Mouse (Mus musculus) heart, postnatal 0 days (tissue): Measurements from ENCODE around the gene H2-T24. TPM values are rescaled to one million over a fixed set of nuclear protein-coding genes. Genes with fewer than 3 reads are reported as not detected.

Experiments used
- ATAC-seq: fragments of 200-750 bp; cut with Nextera tagmentation; 2 replicates; pipeline ENCODE4 v1.8.0; 2017; ENCODE audit warnings: low read depth, moderate number of reproducible peaks, moderate library complexity; ENCODE audit not compliant: insufficient read depth
- DNase-seq: peaks from one replicate; pipeline ENCODE4 v3.0.0-alpha.2; 2016; ENCODE audit warnings: low spot score
- H3K27ac ChIP-seq: fragments of 300-500 bp; sonication (generic); 2 replicates; pipeline ENCODE4 v1.5.1; 2014; ENCODE audit warnings: low read depth, mild to moderate bottlenecking
- H3K27me3 ChIP-seq: fragments of 300-500 bp; sonication (generic); 2 replicates; pipeline ENCODE4 v1.6.1; 2014; ENCODE audit warnings: low read length, mixed read lengths; ENCODE audit not compliant: control insufficient read depth, insufficient read depth
- H3K36me3 ChIP-seq: fragments of 300-500 bp; sonication (generic); replicated peaks from 2 replicates; pipeline ENCODE4 v1.6.1; 2014; ENCODE audit warnings: low read length, mixed read lengths; ENCODE audit not compliant: control insufficient read depth, insufficient read depth
- H3K4me1 ChIP-seq: fragments of 300-500 bp; sonication (generic); 2 replicates; pipeline ENCODE4 v1.6.1; 2014; ENCODE audit warnings: antibody characterized with exemption; ENCODE audit not compliant: control insufficient read depth, insufficient read depth
- H3K4me2 ChIP-seq: fragments of 300-500 bp; sonication (generic); 2 replicates; pipeline ENCODE4 v1.6.1; 2014; ENCODE audit warnings: low read depth, mild to moderate bottlenecking, low read length, moderate library complexity
- H3K4me3 ChIP-seq: fragments of 300-500 bp; sonication (generic); 2 replicates; pipeline ENCODE4 v1.5.1; 2014; ENCODE audit warnings: low read depth, low read length
- H3K9ac ChIP-seq: fragments of 300-500 bp; sonication (generic); replicated peaks from 2 replicates; pipeline ENCODE4 v1.6.1; 2014; ENCODE audit warnings: low read depth, low read length, mixed read lengths
- H3K9me3 ChIP-seq: fragments of 300-500 bp; sonication (generic); replicated peaks from 2 replicates; pipeline ENCODE4 v1.6.1; 2016; ENCODE audit warnings: low read length; ENCODE audit not compliant: control insufficient read depth
- CTCF ChIP-seq: IDR thresholded peaks from 2 replicates; pipeline ENCODE4 v1.5.1; 2016; ENCODE audit warnings: antibody characterized with exemption, control low read depth, low read depth
- EP300 ChIP-seq: IDR thresholded peaks from 2 replicates; pipeline ENCODE4 v1.6.1; 2016; ENCODE audit warnings: antibody characterized with exemption, low read depth
- WGBS: fragments of 180-500 bp; shearing (Covaris S2); extraction: QIAGEN DNeasy Blood & Tissue Kit; methylation state at CpG from one replicate; pipeline ENCODE4 v1.1.7; 2014; 5-methylcytosine and 5-hydroxymethylcytosine counted together
- polyA plus RNA-seq: library from polyadenylated mRNA; unstranded; fragments of >200 nt; fragmentation: Nextera tagmentation; extraction: Ambion mirVana; gene quantifications from 2 replicates; pipeline ENCODE4 v1.2.1, GENCODE M21; 2015
- total RNA-seq: library from RNA; depleted of rRNA; stranded (reverse); fragments of >200 nt; gene quantifications from 2 replicates; pipeline ENCODE4 v1.2.3, GENCODE M21; 2014; ENCODE audit warnings: low replicate concordance

H2-T24 gene
- total and polyA plus RNA-seq, 2 experiments from 2014 or later: 1.8 TPM; not detected in 1

DNA sequence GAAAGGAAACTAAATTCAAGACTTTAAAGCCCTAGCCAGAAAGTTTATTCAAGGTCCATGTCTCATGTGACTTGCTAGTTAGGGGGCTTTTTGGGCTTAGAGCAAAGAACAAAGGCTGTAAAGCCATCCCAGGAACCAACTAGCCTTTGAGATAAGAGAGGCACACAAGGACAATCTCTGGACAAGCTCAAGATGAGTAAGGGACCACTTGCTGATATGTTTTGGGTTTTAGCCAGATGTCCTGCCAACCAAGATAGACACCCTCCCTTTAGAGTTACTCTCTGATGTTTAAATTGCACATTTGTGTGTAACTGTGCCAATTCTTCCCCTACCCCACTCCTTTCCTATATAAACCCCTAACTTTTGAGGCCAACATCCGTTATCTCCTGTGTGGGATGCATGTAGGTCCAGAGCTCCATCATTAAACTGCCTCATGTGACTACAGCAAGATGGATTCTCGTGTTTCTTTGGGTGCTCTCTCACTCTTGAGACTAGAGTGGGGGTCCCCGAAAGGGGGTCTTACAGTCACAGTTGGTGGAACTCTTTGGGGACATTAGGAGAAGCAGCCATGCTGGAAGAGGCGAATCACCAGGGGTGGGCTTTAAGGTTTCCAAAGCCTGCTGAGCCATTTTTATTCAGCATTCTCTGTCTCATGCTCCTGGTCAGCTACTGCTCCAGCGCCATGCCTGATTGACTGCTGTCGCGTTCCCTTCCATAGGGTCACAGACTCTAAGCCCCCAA, 8.7 kb upstream of the H2-T24 start:
- ATAC-seq (no peak), DNase-seq (no peak)
- Histone ChIP-seq H3K36me3 (no peaks in the 10 kb centered on the region), H3K4me2 (no peak overlapping the region), H3K27ac (no peak overlapping the region), H3K4me3 (no peak overlapping the region), H3K9ac (no peak overlapping the region), H3K9me3 (no peaks in the 10 kb centered on the region), H3K27me3 (no peaks in the 10 kb centered on the region), H3K4me1 (peaks cover 3% of the 10 kb centered on the region; the same call in 1 of the 2 replicates)
- 81% methylated on average over 7 of the region's 7 CpGs for WGBS
- TF ChIP-seq EP300 (no peak), CTCF (no peak)

DNA sequence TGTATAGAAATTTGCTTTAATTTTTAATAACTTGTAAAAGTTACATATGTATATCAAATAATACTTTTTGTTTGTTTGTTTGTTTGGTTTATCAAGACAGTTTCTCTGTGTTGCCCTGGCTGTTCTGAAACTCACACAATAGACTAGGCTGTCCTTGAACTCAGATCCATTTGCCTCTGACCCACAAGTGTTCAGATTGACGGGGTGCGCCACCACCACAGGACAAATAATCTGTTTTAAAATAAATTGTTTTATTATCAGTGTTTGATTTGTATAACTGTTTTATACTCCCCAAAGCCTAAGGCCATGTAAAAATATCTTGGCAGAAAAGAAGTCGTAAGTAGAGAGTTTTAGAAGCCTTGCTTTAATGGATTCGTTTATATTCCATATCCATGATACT, 7.3 kb upstream of the H2-T24 start:
- 90% methylated on average over 4 of the region's 4 CpGs for WGBS
- Histone ChIP-seq H3K9ac (no peak overlapping the region), H3K4me2 (no peak overlapping the region)

DNA sequence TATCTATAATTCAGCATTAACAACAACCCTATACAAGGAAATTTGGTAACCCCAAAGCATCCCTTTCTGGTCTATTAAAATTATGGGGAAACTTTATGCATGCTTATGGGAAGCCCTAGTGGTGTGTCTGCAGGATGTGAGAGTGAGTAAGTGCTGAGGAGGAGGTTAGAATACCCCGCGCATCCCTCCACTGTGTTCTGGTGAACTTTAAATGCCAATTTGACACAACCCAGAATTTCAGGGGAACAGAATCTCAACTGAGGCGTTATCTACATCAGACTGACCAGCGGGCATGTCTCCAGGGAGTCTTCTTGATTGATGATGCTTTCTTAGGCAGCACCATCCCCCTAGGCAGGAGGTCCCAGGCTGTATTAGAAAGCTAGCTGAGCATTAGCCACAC, 5.5 kb upstream of the H2-T24 start:
- Histone ChIP-seq H3K4me3 (no peak overlapping the region), H3K4me2 (no peak overlapping the region), H3K27ac (no peak overlapping the region), H3K9ac (no peak overlapping the region), H3K4me1 (peaks cover 3% of the 10 kb centered on the region), H3K27me3 (no peaks in the 10 kb centered on the region), H3K9me3 (no peaks in the 10 kb centered on the region), H3K36me3 (no peaks in the 10 kb centered on the region)
- DNase-seq (no peak), ATAC-seq (no peak)
- TF ChIP-seq EP300 (no peak), CTCF (no peak)
- 58% methylated on average over 4 of the region's 4 CpGs for WGBS

More for the DNA sequence above, 7.3 kb upstream of the H2-T24 start:
- H3K4me1 ChIP-seq: peaks cover 6% of the 10 kb centered on the region
- no peaks in the 10 kb centered on the region for H3K9me3 ChIP-seq
- no peaks in the 10 kb centered on the region for H3K36me3 ChIP-seq
- DNase-seq (no peak), ATAC-seq (no peak)
- no peaks in the 10 kb centered on the region for H3K27me3 ChIP-seq
- TF ChIP-seq EP300 (no peak), CTCF (no peak)
- H3K4me3 ChIP-seq: no peak overlapping the region
- H3K27ac ChIP-seq: no peak overlapping the region

DNA sequence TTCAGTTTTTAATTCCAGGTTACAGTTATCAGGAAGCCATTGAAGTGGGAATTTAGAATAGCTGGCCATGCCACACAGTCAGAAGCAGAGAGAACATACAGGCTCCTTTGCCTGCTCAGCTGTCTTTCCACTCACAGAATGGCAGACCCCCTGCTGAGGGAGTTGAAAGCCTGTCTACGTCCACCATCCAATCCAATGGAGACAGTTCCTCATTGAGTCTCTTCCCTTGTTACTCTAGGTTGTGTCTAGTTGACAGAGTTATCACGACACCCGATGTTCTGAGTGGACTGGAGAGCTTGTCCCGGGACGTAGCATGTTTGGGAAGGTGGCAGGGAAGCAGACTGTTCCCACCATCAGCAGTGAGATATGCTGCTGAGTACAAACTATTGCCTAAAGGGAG, 4.8 kb upstream of the H2-T24 start:
- WGBS: 38% methylated on average over 5 of the region's 5 CpGs
- DNase-seq (no peak), ATAC-seq (no peak)
- no peaks in the 10 kb centered on the region for H3K27me3 ChIP-seq
- H3K4me1 ChIP-seq: peaks cover 3% of the 10 kb centered on the region
- no peak overlapping the region for H3K27ac ChIP-seq
- H3K9ac ChIP-seq: no peak overlapping the region
- H3K36me3 ChIP-seq: no peaks in the 10 kb centered on the region
- no peak overlapping the region for H3K4me3 ChIP-seq
- no peak overlapping the region for H3K4me2 ChIP-seq
- no peaks in the 10 kb centered on the region for H3K9me3 ChIP-seq
- TF ChIP-seq CTCF (no peak), EP300 (no peak)

GRCm38 (mm10) chr17:36023710-36024654, 3.6 kb upstream of the H2-T24 start:
- Histone ChIP-seq H3K36me3 (no peaks in the 10 kb centered on the region), H3K9ac (no peak overlapping the region), H3K9me3 (no peaks in the 10 kb centered on the region), H3K4me3 (no peak overlapping the region), H3K27ac (peak overlapping the region; percentile 70), H3K27me3 (no peaks in the 10 kb centered on the region), H3K4me2 (peak overlapping the region; percentile 5; the same call in 1 of the 2 replicates), H3K4me1 (peaks cover 3% of the 10 kb centered on the region)
- no peak for TF ChIP-seq CTCF
- peak; percentile 52; the same call in 1 of the 2 replicates for TF ChIP-seq EP300
- ATAC-seq (peak; percentile 11; the same call in 1 of the 2 replicates), DNase-seq (peak; percentile 55)
- WGBS: 55% methylated on average over 9 of the region's 9 CpGs
